Mouse (Mus musculus): Measurements from ENCODE around the gene Eml1.

DNA sequence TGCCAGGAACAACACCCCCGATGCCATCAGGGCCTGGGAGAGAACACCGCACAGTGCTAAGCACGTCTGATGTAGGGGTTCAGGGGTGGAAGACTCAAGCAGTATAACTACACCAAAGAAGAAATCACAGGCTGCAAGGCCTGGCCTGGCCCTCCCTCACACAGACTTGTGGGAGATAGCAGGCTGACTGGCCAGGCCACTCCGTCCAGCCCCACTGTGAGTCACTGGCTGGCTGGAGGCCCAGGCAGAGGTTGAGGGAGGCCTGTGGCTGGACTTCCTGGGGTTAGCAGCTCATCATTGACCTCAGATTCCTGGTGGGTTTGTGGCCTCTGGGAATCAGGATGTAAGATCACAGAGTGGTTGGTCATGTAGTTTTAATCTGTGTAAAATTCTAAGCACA, 22.9 kb downstream of the Eml1 start:
- TF ChIP-seq CTCF (IDR thresholded peaks at IDR 0.05; ENCODE audit: low read depth) (no peak; the same call in 1 of the 2 replicates), EP300 (IDR thresholded peaks at IDR 0.05; ENCODE audit: low read depth) (no peak)

All from heart, postnatal 0 days (tissue).